Mouse (Mus musculus) kidney, adult 2 months (tissue): Measurements from ENCODE around the gene Rb1. TPM values are rescaled to one million over a fixed set of nuclear protein-coding genes. Genes with fewer than 3 reads are reported as not detected.

Source experiments
- DNase-seq: peaks from one replicate; pipeline ENCODE4 v3.0.0; 2021
- H3K27ac ChIP-seq: fragments of 200-500 bp; 2 replicates; pipeline ENCODE4 v1.5.1; 2012; ENCODE audit warnings: low read depth, low read length, control low read depth, inconsistent platforms; ENCODE audit not compliant: insufficient read depth
- H3K27me3 ChIP-seq: fragments of 200-500 bp; replicated peaks from 2 replicates; pipeline ENCODE4 v1.6.1; 2012; ENCODE audit warnings: mild to moderate bottlenecking, moderate library complexity, low read length, inconsistent platforms; ENCODE audit not compliant: control insufficient read depth, insufficient read depth
- H3K36me3 ChIP-seq: fragments of 200-500 bp; 2 replicates; pipeline ENCODE4 v1.6.1; 2012; ENCODE audit warnings: mild to moderate bottlenecking, moderate library complexity, low read length, inconsistent platforms; ENCODE audit not compliant: control insufficient read depth, insufficient read depth
- H3K4me1 ChIP-seq: fragments of 200-500 bp; 2 replicates; pipeline ENCODE4 v1.6.1; 2011; ENCODE audit warnings: low read length; ENCODE audit not compliant: control insufficient read depth, insufficient read depth
- H3K4me3 ChIP-seq: fragments of 200-500 bp; 2 replicates; pipeline ENCODE4 v1.5.1; 2011; ENCODE audit warnings: mild to moderate bottlenecking, low read depth, low read length, control low read depth; ENCODE audit not compliant: insufficient read depth
- CTCF ChIP-seq: fragments of 200-500 bp; conservative IDR thresholded peaks from 2 replicates; pipeline ENCODE4 v1.5.1; 2011; ENCODE audit warnings: low read depth, mild to moderate bottlenecking, control low read depth, low read length, moderate library complexity, mixed read lengths; ENCODE audit not compliant: insufficient read depth, insufficient read length
- POLR2A ChIP-seq: fragments of 200-500 bp; IDR thresholded peaks from one replicate; pipeline ENCODE4 v1.6.1; 2011; ENCODE audit warnings: low read depth, low read length, control low read depth
- WGBS: fragments of 180-500 bp; shearing (Covaris S2); methylation state at CpG from one replicate; pipeline ENCODE4 v1.1.7; 2018; 5-methylcytosine and 5-hydroxymethylcytosine counted together
- polyA plus RNA-seq: library from polyadenylated mRNA; depleted of rRNA; stranded (reverse); fragments of >200 nt; gene quantifications from 2 replicates; pipeline ENCODE4 v1.2.3, GENCODE M21; 2012

Gene Rb1
- polyA plus RNA-seq, 1 experiment: 8.3 TPM

- 70% methylated on average over 1 of the region's 1 CpGs for WGBS
Measured at GRCm38 (mm10) chr14:73307490-73307889, 18.1 kb downstream of the Rb1 start.

DNA sequence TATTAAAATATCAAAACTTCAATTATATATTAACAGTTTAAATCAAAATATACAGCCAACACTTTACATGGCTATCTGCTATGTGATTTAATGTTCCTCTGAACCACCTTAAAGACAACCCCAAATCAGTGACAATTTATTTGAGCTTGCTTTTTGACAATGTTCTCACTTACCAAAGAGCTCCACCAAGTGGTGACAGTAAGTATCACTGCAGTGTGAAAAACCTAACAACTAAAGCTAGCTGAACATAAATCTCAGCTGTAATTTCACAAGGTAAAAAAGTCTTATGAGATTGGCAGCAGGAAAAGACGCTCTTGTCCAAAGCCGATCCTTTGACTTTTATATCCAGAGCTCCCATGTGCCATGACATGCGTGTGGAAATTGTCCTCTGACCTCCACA lies 22.4 kb downstream of the Rb1 start:
- TF ChIP-seq CTCF: peak; percentile 30
- no peak for TF ChIP-seq POLR2A
- no peaks in the 10 kb centered on the region; the same call in 1 of the 2 replicates for H3K36me3 ChIP-seq
- H3K27me3 ChIP-seq: no peaks in the 10 kb centered on the region
- WGBS: 22% methylated on average over 3 of the region's 3 CpGs
- H3K4me3 ChIP-seq: no peak overlapping the region
- no peak overlapping the region for H3K27ac ChIP-seq
- DNase-seq: peak; percentile 61
- H3K4me1 ChIP-seq: peaks cover 5% of the 10 kb centered on the region

More at GRCm38 (mm10) chr14:73307490-73307889, 18.1 kb downstream of the Rb1 start:
- no peaks in the 10 kb centered on the region; the same call in 1 of the 2 replicates for H3K36me3 ChIP-seq
- no peak for DNase-seq
- H3K4me3 ChIP-seq: no peak overlapping the region
- no peaks in the 10 kb centered on the region for H3K27me3 ChIP-seq
- H3K27ac ChIP-seq: no peak overlapping the region
- TF ChIP-seq CTCF: no peak
- TF ChIP-seq POLR2A: no peak
- peaks cover 7% of the 10 kb centered on the region for H3K4me1 ChIP-seq

GRCm38 (mm10) chr14:73301856-73302255 lies 23.8 kb downstream of the Rb1 start:
- Histone ChIP-seq H3K4me3 (no peak overlapping the region), H3K27ac (no peak overlapping the region), H3K36me3 (no peaks in the 10 kb centered on the region; the same call in 1 of the 2 replicates), H3K4me1 (peaks cover 2% of the 10 kb centered on the region; the same call in 1 of the 2 replicates), H3K27me3 (no peaks in the 10 kb centered on the region)
- no peak for TF ChIP-seq CTCF
- TF ChIP-seq POLR2A: no peak
- WGBS: 78% methylated on average over 4 of the region's 4 CpGs
- no peak for DNase-seq

DNA sequence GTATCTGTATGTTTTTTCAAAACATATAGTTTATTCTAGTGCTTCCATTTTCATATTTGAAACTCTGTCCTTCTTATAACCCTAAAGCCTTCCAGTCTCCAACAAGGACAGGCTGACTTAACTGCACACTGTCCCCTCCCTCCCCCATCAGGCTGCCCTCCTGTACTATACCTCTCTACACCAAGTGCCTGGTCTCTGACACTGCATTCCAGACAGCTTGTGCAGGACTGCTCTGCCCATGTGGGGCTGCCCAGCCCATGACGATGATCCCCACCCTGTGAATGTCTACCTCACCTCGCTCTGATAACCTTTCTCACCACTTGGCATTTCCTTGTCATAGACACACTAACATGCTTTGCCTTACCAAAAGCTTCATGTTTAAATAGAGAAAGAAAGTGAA lies 30.1 kb downstream of the Rb1 start:
- H3K4me3 ChIP-seq: no peak overlapping the region
- no peaks in the 10 kb centered on the region for H3K27me3 ChIP-seq
- no peak overlapping the region for H3K27ac ChIP-seq
- peaks cover 3% of the 10 kb centered on the region; the same call in 1 of the 2 replicates for H3K36me3 ChIP-seq
- no peak for DNase-seq
- TF ChIP-seq CTCF (no peak), POLR2A (no peak)
- H3K4me1 ChIP-seq: no peaks in the 10 kb centered on the region
- WGBS: 87% methylated on average over 2 of the region's 2 CpGs

DNA sequence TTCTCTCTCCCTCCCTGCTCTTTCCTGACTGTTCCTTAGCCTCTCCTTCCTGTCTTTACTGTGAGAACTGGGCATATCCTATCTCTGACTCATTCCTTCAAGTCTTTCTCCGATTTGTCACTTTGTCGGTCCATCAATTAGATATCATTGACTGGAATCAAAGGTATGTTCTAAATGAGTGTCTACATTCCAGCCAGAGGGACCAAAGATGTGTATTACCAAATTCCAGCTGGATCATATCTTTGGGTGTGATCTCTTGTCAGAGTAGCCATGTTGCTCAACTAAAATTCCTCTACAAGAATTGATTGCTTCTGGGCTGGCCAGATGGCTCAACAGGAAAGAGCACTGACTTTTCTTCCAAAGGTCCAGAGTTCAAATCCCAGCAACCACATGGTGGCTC lies 32.0 kb downstream of the Rb1 start:
- Histone ChIP-seq H3K27me3 (no peaks in the 10 kb centered on the region), H3K4me3 (no peak overlapping the region), H3K36me3 (peaks cover 5% of the 10 kb centered on the region; the same call in 1 of the 2 replicates), H3K4me1 (no peaks in the 10 kb centered on the region), H3K27ac (no peak overlapping the region; the same call in 1 of the 2 replicates)
- no peak for TF ChIP-seq POLR2A
- TF ChIP-seq CTCF: no peak
- peak; percentile 15 for DNase-seq
- WGBS: 69% methylated on average over 2 of the region's 2 CpGs

DNA sequence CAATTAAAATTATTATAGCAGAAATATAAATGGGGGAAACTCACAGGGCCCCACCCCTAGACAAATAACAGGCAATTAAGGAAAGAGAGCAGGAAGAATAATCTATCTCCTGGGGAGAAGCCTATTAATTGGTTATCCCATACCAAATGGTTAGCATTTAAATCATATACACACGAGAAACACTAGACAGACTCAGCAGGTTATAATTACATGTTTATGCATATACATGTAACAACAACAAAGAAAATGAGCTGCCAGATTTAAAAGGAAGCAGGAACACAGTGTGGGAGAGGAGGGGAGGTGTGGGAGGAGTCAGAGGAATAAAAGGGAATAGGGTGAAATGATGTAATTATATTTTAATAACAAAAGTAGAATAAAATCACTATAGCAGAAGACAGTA lies 33.2 kb downstream of the Rb1 start:
- no peaks in the 10 kb centered on the region for H3K27me3 ChIP-seq
- 60% methylated on average over 1 of the region's 1 CpGs for WGBS
- no peak for DNase-seq
- no peaks in the 10 kb centered on the region for H3K4me1 ChIP-seq
- peaks cover 5% of the 10 kb centered on the region; the same call in 1 of the 2 replicates for H3K36me3 ChIP-seq
- H3K4me3 ChIP-seq: no peak overlapping the region
- TF ChIP-seq CTCF: no peak
- no peak for TF ChIP-seq POLR2A
- no peak overlapping the region for H3K27ac ChIP-seq

DNA sequence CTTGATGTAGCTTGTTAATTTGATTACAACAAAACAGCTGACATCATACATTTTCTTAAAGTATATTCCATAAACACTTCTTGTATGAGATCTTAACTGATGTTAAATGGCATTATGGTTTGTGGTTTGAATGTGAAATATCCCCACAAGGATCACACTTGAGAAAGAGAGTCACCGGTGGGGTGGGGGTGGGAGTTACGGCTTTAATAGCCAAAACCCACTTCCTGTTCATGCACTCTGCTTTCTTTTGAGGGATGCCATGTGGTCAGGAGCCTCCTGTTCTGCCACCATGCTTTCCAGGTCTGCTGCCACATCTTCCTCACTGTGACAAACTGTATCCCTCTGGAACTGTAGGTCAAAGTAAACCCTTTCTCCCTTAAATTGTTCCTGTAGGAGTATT lies 35.7 kb downstream of the Rb1 start:
- Histone ChIP-seq H3K36me3 (peaks cover 5% of the 10 kb centered on the region; the same call in 1 of the 2 replicates), H3K4me3 (no peak overlapping the region), H3K27me3 (no peaks in the 10 kb centered on the region), H3K27ac (no peak overlapping the region), H3K4me1 (no peaks in the 10 kb centered on the region)
- 90% methylated on average over 2 of the region's 2 CpGs for WGBS
- no peak for TF ChIP-seq POLR2A
- TF ChIP-seq CTCF: no peak
- DNase-seq: no peak

- H3K27ac ChIP-seq: no peak overlapping the region
- WGBS: 2% methylated on average over 1 of the region's 1 CpGs
- DNase-seq: peak; percentile 47
- TF ChIP-seq CTCF (peak; percentile 68), POLR2A (no peak)
- no peaks in the 10 kb centered on the region; the same call in none of the 2 replicates for H3K36me3 ChIP-seq
- no peaks in the 10 kb centered on the region; the same call in 1 of the 2 replicates for H3K4me1 ChIP-seq
- no peaks in the 10 kb centered on the region for H3K27me3 ChIP-seq
- H3K4me3 ChIP-seq: no peak overlapping the region
Measured at GRCm38 (mm10) chr14:73280996-73281395, 44.6 kb downstream of the Rb1 start.
